Mouse (Mus musculus) sigmoid colon, adult 10 weeks (tissue): ENCODE data around the gene Gm10959. TPM values are rescaled to one million over a fixed set of nuclear protein-coding genes. Genes with fewer than 3 reads are reported as not detected.

Experiments used
- polyA plus RNA-seq: library from polyadenylated mRNA; stranded (reverse); fragments of 350-450 nt; fragmentation: Illumina TruSeq; extraction: RNeasy Lipid Tissue Mini Kit (QIAGEN cat#74804); gene quantifications from one replicate; pipeline ENCODE4 v1.2.3, GENCODE M21; 2014; ENCODE audit warnings: low read depth, low replicate concordance

Gene Gm10959
- polyA plus RNA-seq = not detected

DNA sequence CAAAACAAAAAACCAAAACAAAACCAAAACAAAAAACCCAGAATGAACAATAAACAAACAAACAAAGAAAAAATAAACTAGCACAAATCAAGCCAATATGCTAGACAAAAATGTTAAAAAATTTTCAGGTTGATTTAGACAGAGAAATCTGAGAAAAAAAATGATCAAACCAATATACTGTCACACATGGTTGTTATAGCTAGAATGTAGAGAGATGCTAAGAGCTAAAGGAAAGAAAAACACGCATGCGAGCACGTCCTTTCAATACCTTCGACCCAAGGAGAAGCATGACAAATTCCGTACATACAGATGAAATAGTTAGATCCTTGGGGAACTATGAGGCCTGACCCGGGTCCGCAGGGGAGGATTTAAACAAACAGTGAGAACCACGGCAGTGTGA is at the start of gene Gm10959:
Gm10959 (minus strand) TSS at position 101 of the 400 bp plus-strand sequence.

GRCm38 (mm10) chr3:122924009-122924914 is 5.1 kb upstream of the Gm10959 start, which contains the start of gene 1810037I17Rik:
Gene 1810037I17Rik, plus strand, starts transcription at chr3:122924203.

GRCm38 (mm10) chr3:122894772-122895171 is 24.4 kb downstream of the Gm10959 start, which contains the start of gene Fabp2:
Gene Fabp2, plus strand, starts transcription at chr3:122895072.

Other genes starting within 250 kb of the Gm10959 start
- 146 TPM for gene Pde5a, start 190.4 kb downstream of the Gm10959 start, polyA plus RNA-seq
- gene Fabp2, start 24.3 kb downstream of the Gm10959 start, polyA plus RNA-seq = 776 TPM
- gene 1810037I17Rik, start 4.8 kb upstream of the Gm10959 start, polyA plus RNA-seq = 104 TPM
- 202 TPM for gene Usp53, start 65.2 kb upstream of the Gm10959 start, polyA plus RNA-seq
- gene Myoz2, start 115.7 kb upstream of the Gm10959 start, polyA plus RNA-seq = 0.44 TPM